Mouse (Mus musculus): ENCODE data around the gene Baiap2.

Gene Baiap2

GRCm38 (mm10) chr11:119982236-119982635 lies 39.7 kb downstream of the Baiap2 start:
- no peak for DNase-seq

GRCm38 (mm10) chr11:119983151-119983550 lies 40.6 kb downstream of the Baiap2 start:
- DNase-seq: peak; percentile 44 to 49

GRCm38 (mm10) chr11:119986751-119987425 lies 44.3 kb downstream of the Baiap2 start:
- no peak for DNase-seq

GRCm38 (mm10) chr11:119987876-119988275 lies 45.3 kb downstream of the Baiap2 start:
- no peak for DNase-seq

- DNase-seq: peak; percentile 42 to 48
Observed at GRCm38 (mm10) chr11:119988391-119988790, 45.8 kb downstream of the Baiap2 start.

GRCm38 (mm10) chr11:119989115-119989564 lies 46.6 kb downstream of the Baiap2 start:
- DNase-seq: no peak

GRCm38 (mm10) chr11:119990658-119991337 lies 48.2 kb downstream of the Baiap2 start:
- no peak for DNase-seq

GRCm38 (mm10) chr11:119991338-119991678 lies 48.7 kb downstream of the Baiap2 start:
- DNase-seq: peak; percentile 84 to 89

- DNase-seq: no peak
Observed at GRCm38 (mm10) chr11:119997351-119997750, 54.8 kb downstream of the Baiap2 start.

- DNase-seq: no peak
Observed at GRCm38 (mm10) chr11:120002041-120002440, 59.5 kb downstream of the Baiap2 start.

GRCm38 (mm10) chr11:120002634-120003220 lies 60.2 kb downstream of the Baiap2 start:
- DNase-seq: no peak

GRCm38 (mm10) chr11:120005434-120006317 lies 63.1 kb downstream of the Baiap2 start:
- DNase-seq: peak; percentile 58 to 59

GRCm38 (mm10) chr11:120007496-120008080 lies 65.0 kb downstream of the Baiap2 start:
- DNase-seq: no peak

GRCm38 (mm10) chr11:120008501-120008900 lies 65.9 kb downstream of the Baiap2 start:
- no peak for DNase-seq

GRCm38 (mm10) chr11:120008956-120009355 lies 66.4 kb downstream of the Baiap2 start:
- DNase-seq: no peak

- DNase-seq: peak in 1 of 2 experiments; percentile 44
Observed at GRCm38 (mm10) chr11:120009937-120010336, 67.4 kb downstream of the Baiap2 start.

- peak; percentile 60 to 61 for DNase-seq
Observed at GRCm38 (mm10) chr11:120011114-120011760, 68.7 kb downstream of the Baiap2 start.

- DNase-seq: peak; percentile 43 to 60
Observed at GRCm38 (mm10) chr11:120011761-120012560, 69.4 kb downstream of the Baiap2 start.

- DNase-seq: peak in 1 of 2 experiments; percentile 51
Observed at GRCm38 (mm10) chr11:120012702-120013101, 70.1 kb downstream of the Baiap2 start.

- peak; percentile 88 to 93 for DNase-seq
Observed at GRCm38 (mm10) chr11:120013174-120013711, 70.7 kb downstream of the Baiap2 start.

- no peak for DNase-seq
Observed at GRCm38 (mm10) chr11:120014758-120015157, 72.2 kb downstream of the Baiap2 start.
